Mouse (Mus musculus): ENCODE data around the gene Trpc4ap. TPM values are rescaled to one million over a fixed set of nuclear protein-coding genes. Genes with fewer than 3 reads are reported as not detected.

The Trpc4ap gene
- polyA plus RNA-seq, 1 experiment: 364 TPM

- no peak for TF ChIP-seq POLR2A (IDR thresholded peaks at IDR 0.05; ENCODE audit: insufficient read depth, low read depth, low read length)
- TF ChIP-seq CTCF (IDR thresholded peaks at IDR 0.05; ENCODE audit: insufficient read depth, low read depth, low read length): no peak
- no peaks in the 10 kb centered on the region for H3K4me1 ChIP-seq (ENCODE audit: control insufficient read depth, insufficient read depth, low read length)
- no peak overlapping the region for H3K27ac ChIP-seq (ENCODE audit: insufficient read depth, low read depth, low read length)
- WGBS: 79% methylated on average over 9 of the region's 9 CpGs
- H3K4me3 ChIP-seq (ENCODE audit: insufficient read depth, low read depth, low read length): no peak overlapping the region
These were observed 107.1 kb downstream of the Trpc4ap start for GRCm38 (mm10) chr2:155585082-155585481.

Other genes with a start within 250 kb of the Trpc4ap start
- 44.1 TPM in 1 of 2 replicates, not detected in the other for gene Ncoa6, start 218.5 kb downstream of the Trpc4ap start, polyA plus RNA-seq (2012; ENCODE audit: insufficient read depth, insufficient read length, low replicate concordance, missing spikeins)
- not detected in 2 replicates for gene Acss2, start 174.4 kb downstream of the Trpc4ap start, polyA plus RNA-seq (2012; ENCODE audit: insufficient read depth, insufficient read length, low replicate concordance, missing spikeins)
- gene Ggt7, start 174.1 kb downstream of the Trpc4ap start, polyA plus RNA-seq (2012; ENCODE audit: insufficient read depth, insufficient read length, low replicate concordance, missing spikeins): not detected in 2 replicates
- not detected in 2 replicates for gene Gss, start 99.6 kb downstream of the Trpc4ap start, polyA plus RNA-seq (2012; ENCODE audit: insufficient read depth, insufficient read length, low replicate concordance, missing spikeins)
- not detected in 2 replicates for gene Myh7b, start 81.2 kb downstream of the Trpc4ap start, polyA plus RNA-seq (2012; ENCODE audit: insufficient read depth, insufficient read length, low replicate concordance, missing spikeins)
- not detected in 2 replicates for gene Edem2, start 37.1 kb upstream of the Trpc4ap start, polyA plus RNA-seq (2012; ENCODE audit: insufficient read depth, insufficient read length, low replicate concordance, missing spikeins)
- not detected in 2 replicates for gene Gm17581, start 43.5 kb upstream of the Trpc4ap start, polyA plus RNA-seq (2012; ENCODE audit: insufficient read depth, insufficient read length, low replicate concordance, missing spikeins)
- not detected in 2 replicates for gene Procr, start 58.7 kb upstream of the Trpc4ap start, polyA plus RNA-seq (2012; ENCODE audit: insufficient read depth, insufficient read length, low replicate concordance, missing spikeins)
- not detected in 2 replicates for gene Mmp24, start 83.0 kb upstream of the Trpc4ap start, polyA plus RNA-seq (2012; ENCODE audit: insufficient read depth, insufficient read length, low replicate concordance, missing spikeins)
- not detected in 2 replicates for gene BC029722, start 127.0 kb upstream of the Trpc4ap start, polyA plus RNA-seq (2012; ENCODE audit: insufficient read depth, insufficient read length, low replicate concordance, missing spikeins)
- gene Eif6, start 134.5 kb upstream of the Trpc4ap start, polyA plus RNA-seq (2012; ENCODE audit: insufficient read depth, insufficient read length, low replicate concordance, missing spikeins): not detected in 2 replicates
- gene Fam83c, start 142.5 kb upstream of the Trpc4ap start, polyA plus RNA-seq (2012; ENCODE audit: insufficient read depth, insufficient read length, low replicate concordance, missing spikeins): not detected in 2 replicates
- 136 TPM in 1 of 2 replicates, not detected in the other for gene Uqcc1, start 237.9 kb upstream of the Trpc4ap start, polyA plus RNA-seq (2012; ENCODE audit: insufficient read depth, insufficient read length, low replicate concordance, missing spikeins)
- not detected in 2 replicates for gene Gm15557, start 248.3 kb upstream of the Trpc4ap start, polyA plus RNA-seq (2012; ENCODE audit: insufficient read depth, insufficient read length, low replicate concordance, missing spikeins)